Mouse (Mus musculus) layer of hippocampus, adult 6 months (tissue): ENCODE measurements around the gene Myom1. TPM values are rescaled to one million over a fixed set of nuclear protein-coding genes. Genes with fewer than 3 reads are reported as not detected.

Experiments
- long read RNA-seq, 2 experiments: library from polyadenylated mRNA; unstranded; transcript quantifications; one replicate each; pipeline ENCODE4 v2.0.0; 2019 to 2020
- polyA plus RNA-seq: library from polyadenylated mRNA; unstranded; fragments of <200 nt; fragmentation: Nextera tagmentation; gene quantifications from 2 replicates; pipeline ENCODE4 v1.2.3, GENCODE M21; 2021

Gene Myom1
- polyA plus RNA-seq: 0.46 and 0.63 TPM in 2 replicates
- long read RNA-seq, experiment 1: 0 reads
- long read RNA-seq, experiment 2, partial matches to known transcripts: 1 of 1 reads
- long read RNA-seq, experiment 2, other reads (novel, unspliced or antisense): 0 of 1 reads

DNA sequence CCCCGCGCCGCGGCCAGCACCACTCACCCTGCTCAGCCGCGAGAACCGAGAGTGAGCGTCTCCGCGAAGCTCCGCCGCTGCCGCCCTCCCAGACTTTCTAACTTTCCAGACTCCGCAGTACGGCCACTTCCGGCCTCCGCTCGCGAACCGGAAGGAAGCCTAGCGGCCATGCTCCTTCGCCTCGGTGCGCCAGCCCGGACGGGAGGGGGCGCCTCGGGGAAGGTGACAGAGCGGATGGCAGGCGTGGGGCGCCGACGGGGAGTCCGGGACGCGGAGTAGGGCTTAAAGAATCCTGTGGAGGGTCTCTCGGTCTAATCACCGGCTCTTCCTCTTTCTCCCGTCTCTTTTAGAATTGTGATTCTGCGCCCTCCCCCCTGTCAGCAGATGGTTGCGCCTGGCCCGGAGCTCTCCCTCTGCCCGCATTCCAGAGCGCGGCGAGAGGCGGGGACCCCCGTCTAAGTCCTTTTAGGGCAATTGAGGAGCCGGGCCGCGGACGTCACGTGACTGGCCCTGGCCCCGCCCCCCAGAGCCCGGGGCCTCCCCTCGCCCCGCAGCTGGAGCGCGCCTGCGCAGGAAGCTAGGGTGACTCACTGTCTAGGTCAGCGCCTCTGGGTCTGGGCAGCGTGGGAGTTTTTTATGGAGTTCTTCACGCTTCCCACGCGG is at the start of gene Myom1:
Gene Myom1, plus strand, starts transcription at position 553 of the 663 bp plus-strand sequence.

DNA sequence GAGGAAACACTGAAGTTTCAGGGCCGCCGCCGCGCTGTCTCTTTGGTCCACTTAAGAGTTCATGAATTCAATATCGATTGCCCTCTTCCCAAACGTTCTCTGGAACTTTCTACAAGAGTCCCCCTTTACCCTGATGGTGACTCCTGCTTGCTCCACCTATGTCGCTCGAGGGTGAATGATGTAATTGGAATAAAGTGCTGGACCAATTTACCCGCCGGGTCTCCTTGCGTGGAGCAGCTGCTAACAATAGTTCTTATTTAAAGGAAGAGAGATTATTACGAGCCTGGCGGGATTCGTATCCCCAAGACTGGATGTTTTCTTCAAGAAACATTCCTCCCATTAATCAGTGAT is 286 bp downstream of the Myom1 start, which contains the start of gene Myl12a:
Gene Myl12a, minus strand, starts transcription at position 135 of the 351 bp plus-strand sequence.

Other genes starting within 250 kb of the Myom1 start
- gene Tgif1, start 149.1 kb upstream of the Myom1 start, polyA plus RNA-seq: 1.9 TPM in 2 replicates
- gene Myl12a, start 245 bp downstream of the Myom1 start, polyA plus RNA-seq: 71.2 and 88.0 TPM in 2 replicates
- 26.4 and 30.1 TPM in 2 replicates for gene Lpin2, start 179.9 kb downstream of the Myom1 start, polyA plus RNA-seq